Mouse (Mus musculus): ENCODE data around the gene Hoxa3.

The Hoxa3 gene

GRCm38 (mm10) chr6:52166431-52167077, 46.6 kb downstream of the Hoxa3 start:
- no peak for DNase-seq (ENCODE audit: low spot score)

DNA sequence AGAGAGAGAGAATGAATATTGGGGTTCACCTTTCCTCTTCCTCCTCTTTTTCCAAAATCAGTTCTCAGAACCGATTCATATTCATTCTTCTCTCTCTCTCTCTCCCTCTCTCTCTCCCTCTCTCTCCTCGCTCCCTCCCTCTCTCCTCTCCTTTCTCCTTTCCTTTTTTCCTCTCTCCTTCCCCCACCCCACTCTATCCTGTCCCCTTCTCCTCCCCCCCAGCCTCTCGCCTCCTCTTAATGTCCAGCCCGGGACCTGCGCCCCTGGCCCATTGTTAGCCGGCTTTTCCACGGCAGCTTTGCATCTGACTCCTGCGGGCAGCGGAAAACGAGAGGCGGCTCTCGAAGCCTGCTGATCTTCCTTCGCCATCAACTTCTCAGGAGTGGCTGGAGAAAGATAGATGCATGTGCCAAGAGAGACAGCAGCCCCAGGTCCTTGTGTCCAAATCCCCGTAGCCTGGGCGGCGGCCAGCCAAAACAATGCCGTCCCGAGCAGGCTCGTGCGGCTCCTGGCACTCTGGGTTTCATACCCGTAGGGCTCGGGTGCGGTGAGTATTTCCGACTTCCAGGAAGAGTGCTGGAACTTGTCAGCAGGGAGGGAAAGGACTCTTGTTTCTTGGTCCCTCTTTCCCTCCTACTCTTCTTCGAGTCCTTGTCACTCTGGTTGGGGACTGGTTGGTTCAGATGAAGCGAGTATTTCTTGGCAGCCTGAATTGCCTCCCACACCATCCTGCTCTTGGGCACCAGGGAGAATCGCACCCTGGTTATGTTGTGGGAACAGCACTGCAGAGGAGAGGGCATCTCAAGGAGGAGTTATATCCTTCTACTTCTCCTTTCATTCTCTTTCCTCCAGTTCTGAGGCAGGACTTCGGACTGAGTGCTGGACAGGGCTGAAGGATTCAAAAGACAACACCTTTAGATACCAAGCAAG, 47.4 kb downstream of the Hoxa3 start:
- no peak for DNase-seq (ENCODE audit: low spot score)

GRCm38 (mm10) chr6:52164626-52165440, 48.3 kb downstream of the Hoxa3 start, which contains the start of gene Hoxa2:
Gene Hoxa2, minus strand, starts transcription at chr6:52164831.
- peak; percentile 41 for DNase-seq (ENCODE audit: low spot score)

GRCm38 (mm10) chr6:52164051-52164625, 49.0 kb downstream of the Hoxa3 start:
- DNase-seq (ENCODE audit: low spot score), result peak; percentile 43

- DNase-seq (ENCODE audit: low spot score), result peak; percentile 42
These were observed 49.6 kb downstream of the Hoxa3 start for GRCm38 (mm10) chr6:52163366-52164031.

DNA sequence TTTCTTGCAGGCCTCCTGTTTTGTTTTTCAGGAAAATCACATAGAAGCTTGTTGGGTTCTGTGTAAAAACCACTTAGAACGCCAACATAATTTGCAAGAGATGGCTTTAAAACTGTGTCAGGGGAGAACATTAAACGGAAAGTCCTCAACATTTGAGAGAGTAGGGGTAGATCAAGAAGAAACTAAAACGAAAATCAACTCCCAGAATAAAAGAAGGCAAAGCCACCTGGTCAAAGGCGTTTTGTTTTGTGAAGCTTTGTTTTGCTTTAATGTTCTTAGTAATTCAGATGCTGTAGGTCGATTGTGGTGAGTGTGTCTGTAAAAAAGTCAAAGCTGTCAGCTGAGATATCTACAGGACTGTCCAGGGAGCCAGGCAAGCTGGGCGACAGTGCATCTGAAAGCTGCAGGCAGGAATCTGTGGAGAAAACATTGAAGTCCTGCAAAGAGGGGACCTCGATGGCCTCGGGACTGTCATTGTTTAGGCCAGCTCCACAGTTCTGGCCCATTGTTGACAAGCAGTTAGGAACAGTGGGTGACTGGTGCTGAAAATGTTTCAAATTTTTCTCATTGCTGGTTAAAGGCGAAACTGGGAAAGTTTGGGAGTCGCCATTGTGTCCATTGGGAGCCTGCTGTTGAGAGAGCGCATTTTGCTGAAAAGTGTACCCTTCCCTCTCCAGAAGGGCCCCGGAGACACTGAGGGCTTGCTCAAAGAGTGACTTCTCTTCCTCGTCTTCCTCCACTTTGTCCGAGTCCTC, 50.3 kb downstream of the Hoxa3 start:
- no peak for DNase-seq (ENCODE audit: low spot score)

DNA sequence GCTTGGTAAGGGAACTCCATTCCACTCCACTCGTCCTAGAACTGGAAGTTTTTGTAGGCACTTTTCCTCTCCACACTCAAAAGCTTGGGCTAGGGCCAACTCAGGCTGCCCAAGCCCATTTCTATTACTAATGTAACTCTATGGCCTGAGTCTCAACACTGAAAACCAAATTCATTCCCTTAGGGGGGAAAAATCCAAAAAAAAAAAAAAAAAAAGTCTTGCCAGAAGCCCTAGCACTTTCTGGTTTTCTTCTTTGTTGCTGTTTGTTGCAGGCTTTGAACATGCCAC, 51.1 kb downstream of the Hoxa3 start:
- DNase-seq (ENCODE audit: low spot score), result no peak

GRCm38 (mm10) chr6:52161336-52162092, 51.6 kb downstream of the Hoxa3 start:
- DNase-seq (ENCODE audit: low spot score), result no peak

GRCm38 (mm10) chr6:52160511-52161335, 52.4 kb downstream of the Hoxa3 start:
- DNase-seq (ENCODE audit: low spot score), result peak; percentile 55

- no peak for DNase-seq (ENCODE audit: low spot score)
These were observed 53.2 kb downstream of the Hoxa3 start for GRCm38 (mm10) chr6:52159979-52160378.

DNA sequence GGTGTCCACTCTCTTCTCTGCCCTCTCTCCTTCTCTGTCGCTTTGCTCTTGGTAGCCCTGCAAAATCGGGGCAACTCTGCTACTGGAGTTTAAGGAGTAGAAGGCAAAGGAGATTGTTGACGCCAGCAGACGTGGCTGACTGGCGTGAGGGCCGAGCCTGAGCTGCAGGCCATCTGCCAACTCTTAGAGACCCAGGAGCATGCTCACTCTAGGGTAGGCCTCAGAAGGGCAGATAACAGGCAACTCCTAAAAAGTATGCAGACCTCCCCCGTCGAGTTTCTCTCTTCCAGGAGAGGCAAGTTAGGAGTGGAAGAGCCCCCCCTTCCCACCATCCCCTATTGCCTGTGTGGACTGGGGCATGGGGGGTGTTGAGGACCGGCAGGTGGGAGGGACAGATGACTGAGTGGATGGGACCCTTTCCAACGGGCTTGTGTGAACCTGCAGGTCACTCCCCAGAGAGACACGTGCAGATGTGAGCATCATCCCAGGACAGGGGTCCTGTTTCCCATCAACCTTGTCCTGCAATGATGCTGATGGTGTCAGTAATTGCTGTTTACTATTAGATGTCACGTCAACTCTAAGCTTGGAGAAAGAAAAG, 53.9 kb downstream of the Hoxa3 start:
- DNase-seq (ENCODE audit: low spot score), result peak; percentile 53

DNA sequence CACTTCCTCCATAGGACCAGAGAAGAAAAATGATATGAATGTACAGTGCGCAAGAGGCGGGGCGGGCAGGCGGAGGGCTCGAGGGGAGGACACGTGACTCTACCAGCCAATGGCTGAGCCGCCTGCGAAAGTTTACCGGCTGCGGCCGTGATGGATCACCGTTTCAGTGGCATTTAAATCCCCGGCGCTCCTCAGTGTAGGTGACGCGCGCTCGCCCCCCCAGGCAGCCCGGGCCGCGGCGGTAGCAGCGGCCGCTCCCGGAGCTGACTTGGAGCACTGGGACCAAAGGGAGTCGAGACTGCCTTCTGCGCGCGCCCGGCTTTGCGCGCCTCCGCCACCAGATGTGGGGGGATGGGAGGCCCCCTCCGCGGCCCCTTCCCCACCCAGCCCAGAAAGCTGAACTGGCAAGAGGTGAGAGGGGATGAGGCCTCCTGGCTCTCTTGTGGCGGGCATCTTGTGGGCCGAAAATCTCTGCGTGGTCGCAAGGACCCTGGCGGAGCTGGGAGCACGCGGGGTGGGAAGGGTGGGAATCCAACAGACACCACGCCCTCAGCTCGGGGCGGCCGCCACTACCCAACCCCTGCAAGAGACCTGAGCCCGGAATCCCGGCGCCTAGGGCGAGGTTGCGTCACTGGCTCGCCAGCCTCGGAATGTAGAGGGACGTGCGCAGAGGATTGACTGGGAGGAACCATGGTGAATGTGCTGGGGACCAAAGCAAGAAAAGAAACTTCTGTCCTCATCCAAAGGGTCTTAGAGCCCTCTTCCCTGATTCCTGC, 54.7 kb downstream of the Hoxa3 start, which contains the start of gene Hoxa1:
TSS of gene Hoxa1 (minus strand) at position 42 of the 776 bp plus-strand sequence.
- DNase-seq (ENCODE audit: low spot score), result peak; percentile 76

- DNase-seq (ENCODE audit: low spot score), result no peak
These were observed 55.5 kb downstream of the Hoxa3 start for GRCm38 (mm10) chr6:52157466-52158275.

DNA sequence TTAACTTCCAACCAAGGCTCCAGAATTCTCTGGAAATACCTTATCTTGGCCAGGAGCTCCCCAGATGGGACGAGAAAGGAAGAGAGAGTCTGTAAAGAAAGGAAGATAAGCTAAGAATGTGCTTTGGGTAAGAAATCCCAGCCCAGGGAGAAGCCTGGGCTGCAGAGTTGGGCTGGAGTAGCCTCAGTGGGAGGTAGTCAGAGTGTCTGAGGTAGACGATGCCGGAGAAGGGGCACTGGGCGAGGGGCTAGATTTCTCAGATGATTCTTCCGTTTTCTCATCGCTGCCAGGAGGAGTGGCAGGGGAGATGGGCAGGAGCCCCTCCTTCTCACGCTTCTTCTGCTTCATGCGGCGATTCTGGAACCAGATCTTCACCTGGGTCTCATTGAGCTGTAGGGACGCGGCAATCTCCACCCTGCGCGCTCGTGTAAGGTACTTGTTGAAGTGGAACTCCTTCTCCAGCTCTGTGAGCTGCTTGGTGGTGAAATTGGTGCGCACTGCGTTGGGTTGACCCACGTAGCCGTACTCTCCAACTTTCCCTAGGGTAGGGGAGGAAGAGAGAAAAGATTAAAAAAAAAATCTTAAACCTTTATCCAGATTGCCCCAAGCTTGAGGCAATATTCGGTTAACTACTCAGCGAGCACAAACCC, 56.5 kb downstream of the Hoxa3 start:
- no peak for DNase-seq (ENCODE audit: low spot score)

- no peak for DNase-seq (ENCODE audit: low spot score)
These were observed 57.7 kb downstream of the Hoxa3 start for GRCm38 (mm10) chr6:52155471-52155870.

DNA sequence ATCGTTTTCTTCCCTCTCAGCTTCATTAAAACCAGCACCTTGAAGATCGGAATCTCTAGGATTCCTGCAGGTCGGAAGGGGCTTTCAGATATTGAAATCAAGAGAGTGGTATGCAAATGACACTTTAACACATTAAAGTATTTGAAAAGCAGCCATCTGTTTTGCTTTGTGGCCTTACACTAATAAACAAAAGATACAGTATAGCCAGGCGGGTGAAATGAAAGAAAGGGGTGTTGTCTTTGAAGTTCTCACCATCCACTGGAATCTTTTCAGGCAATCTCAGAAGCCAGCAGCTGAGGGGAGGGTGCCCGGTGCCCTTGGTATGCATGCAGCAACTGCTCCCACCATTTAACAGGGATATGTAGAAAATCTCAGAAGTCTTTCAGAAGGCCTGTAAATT, 59.1 kb downstream of the Hoxa3 start:
- DNase-seq (ENCODE audit: low spot score), result no peak

GRCm38 (mm10) chr6:52153270-52153669, 59.9 kb downstream of the Hoxa3 start:
- no peak for DNase-seq (ENCODE audit: low spot score)
